Mouse (Mus musculus) kidney, postnatal 14 days (tissue): ENCODE results near the gene Gabbr2.

Source experiments
- DNase-seq: peaks from one replicate; pipeline ENCODE4 v3.0.0; 2022; ENCODE audit warnings: mixed read lengths

Gene Gabbr2

DNA sequence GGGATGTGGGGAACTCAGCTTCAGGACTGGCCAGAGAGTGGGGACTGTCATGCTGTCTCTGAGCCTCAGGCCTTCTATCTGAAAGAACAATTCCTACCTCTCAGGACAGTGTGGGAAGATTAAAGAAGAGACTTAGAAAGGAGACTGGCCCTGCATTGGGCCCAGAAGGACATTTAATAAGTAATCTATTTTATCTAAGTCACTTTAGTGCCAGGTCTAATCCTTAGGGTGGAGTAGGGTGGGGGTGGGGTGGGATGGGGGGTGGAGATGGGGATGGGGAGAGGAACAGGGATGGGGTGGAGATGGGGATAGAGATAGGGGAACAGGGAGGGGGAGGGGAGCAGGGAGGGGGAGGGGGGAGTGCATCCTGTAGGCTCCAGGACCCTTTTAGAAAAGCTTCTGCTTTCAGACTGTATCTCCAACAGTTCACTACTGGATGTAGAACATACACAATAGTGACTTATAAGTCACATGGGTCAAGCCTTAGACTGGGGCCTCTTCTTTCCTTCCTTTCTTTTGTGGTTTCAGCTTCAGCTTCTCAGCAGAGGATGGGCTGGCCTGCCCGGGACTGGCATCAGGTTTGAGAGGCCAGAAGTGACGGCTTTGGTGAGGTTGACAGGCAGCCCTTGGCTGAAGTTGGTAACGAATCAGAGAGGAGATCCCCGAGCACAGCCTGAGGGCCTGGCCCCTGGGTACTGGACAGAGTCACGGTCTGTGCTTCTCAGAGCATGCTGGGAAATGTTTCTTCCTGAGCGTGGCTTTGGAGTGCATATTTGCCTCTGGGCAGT, 237.1 kb downstream of the Gabbr2 start:
- DNase-seq: peak; percentile 8

DNA sequence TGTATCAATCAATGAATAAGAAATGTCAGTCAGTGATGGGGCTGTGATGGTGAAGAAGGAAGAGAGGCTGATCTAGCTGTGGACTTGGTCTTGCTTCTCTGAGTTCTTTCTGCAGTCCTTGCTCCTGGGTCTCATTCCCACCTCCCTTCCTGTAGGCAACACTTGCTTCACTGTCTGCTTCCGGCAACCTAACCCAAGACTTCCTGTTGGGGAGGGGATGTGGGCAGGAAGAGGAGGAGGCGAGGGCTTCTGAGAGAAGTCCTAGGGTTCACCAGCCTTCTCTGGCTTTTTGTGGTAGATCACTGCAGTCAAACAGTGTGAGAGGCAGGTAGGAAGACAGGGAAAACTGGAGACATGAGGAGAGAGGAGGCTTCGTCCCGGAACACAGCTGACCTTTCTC, 239.4 kb downstream of the Gabbr2 start:
- DNase-seq: no peak

DNA sequence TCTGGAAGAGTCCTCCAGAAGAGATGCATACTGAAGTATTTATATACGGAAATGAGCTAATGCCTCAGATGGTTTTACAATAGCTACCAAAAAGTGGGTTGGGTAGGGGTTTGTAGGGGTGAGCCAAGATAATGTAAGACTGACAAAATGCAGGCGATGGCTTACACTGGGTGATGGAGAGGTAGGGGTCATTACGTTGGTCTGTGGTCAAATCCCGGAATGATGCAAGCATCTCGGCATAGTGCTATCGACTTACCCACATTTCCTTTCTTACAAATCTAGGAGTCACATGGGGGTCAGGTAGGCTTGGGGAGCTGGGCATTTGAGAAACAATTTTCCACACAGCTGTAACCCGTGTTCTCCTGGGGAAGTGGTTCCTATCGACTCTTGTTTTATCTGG, 242.7 kb downstream of the Gabbr2 start:
- DNase-seq: no peak

DNA sequence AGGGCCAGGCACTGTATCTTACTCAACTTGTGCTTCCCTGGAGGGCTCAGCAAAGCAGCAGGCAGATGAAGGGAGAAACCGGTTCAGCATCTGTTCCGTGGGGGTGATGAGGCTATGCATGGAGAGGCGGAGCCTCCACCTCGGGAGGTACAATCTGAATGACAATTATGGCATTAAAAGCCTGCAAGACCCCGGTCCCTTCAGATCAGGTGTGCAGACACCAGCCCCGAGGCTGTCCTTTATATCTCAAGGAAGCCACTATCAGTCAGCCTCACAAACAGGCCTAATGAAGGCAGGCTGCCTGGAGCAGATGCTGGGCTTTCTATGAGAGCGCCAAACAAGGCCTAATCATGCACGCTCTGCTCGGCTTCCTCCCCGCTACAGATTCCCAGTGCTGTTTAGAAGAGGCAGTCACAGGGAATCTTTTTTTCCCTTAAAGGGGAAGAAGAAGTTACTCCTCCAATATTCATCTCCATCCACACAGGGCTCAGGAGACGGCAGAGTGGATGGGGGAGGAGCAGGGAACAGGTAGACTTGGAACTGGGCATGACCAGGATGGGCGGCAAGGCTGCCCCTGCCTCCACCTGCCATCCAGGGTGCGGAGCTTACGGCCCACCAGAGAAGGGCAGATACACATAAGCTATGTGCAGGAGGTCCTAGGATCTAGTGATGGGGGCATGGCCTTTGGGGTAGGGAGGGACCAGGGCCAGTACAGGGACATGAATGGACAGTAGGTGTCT, 244.5 kb downstream of the Gabbr2 start:
- DNase-seq: no peak

DNA sequence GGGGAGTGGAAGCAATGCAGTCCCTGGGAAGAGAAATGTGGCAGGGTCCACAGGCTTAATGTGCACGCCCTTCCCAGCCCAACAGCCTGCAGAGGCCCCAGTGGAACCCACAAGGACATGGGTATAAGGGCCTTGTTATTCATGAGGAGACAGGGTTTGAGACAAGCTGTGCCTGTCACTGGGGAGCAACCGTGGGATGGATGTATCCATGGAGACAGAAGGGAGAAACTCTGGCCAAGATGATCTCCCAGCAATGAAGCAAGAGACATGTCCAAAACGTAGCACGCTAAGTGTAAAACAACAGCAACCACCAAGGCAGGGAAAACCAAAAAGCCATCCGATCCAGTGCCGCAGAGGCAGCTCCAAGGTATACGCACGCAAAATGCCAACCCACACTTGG, 246.1 kb downstream of the Gabbr2 start:
- DNase-seq: no peak

DNA sequence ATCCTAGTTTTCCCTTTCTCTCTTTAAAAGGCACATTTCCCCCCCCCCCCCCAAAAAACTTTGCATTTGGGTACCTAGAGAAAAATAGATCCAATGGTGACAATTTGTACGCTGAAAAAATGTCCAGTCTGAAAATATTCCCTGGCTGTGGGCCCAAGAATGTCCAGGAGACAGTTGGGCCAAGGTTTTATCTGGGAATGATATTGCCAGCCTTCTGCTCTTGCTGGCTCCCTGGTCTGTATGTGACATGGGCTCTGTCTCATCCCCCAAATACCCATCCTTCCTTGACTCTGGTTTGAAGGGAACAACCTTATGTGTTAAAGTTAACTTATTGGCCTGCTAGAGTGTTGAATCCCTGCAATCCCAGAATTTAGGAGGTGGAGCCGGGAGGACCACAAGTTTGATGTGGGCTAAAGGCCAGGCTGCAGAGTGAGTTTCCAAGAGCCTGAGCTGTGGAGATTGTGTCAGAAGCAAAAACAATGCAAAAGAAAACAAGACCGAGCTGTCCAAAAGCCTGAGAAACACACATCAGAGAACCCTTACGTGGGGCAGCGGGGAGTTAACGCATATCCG, 247.0 kb downstream of the Gabbr2 start:
- DNase-seq: no peak

DNA sequence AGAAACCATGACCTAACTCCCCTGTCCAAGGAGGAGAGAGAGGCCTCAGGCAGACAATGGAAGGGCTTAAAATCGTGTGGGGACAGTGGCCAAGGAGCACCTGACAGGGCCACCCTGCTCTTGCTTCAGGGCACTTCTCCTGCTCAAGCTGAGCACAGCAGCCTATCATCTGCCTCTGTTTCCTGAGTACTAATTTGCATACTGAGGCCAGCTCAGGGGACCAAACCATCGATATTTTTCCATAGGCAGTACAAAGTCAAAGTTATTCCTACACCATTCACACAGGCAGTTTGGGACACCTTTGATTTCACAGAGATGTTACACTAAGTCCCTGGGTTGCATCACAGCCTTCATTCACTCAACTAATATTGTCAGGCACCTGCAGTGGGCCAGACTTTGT, 249.1 kb downstream of the Gabbr2 start:
- DNase-seq: no peak

DNA sequence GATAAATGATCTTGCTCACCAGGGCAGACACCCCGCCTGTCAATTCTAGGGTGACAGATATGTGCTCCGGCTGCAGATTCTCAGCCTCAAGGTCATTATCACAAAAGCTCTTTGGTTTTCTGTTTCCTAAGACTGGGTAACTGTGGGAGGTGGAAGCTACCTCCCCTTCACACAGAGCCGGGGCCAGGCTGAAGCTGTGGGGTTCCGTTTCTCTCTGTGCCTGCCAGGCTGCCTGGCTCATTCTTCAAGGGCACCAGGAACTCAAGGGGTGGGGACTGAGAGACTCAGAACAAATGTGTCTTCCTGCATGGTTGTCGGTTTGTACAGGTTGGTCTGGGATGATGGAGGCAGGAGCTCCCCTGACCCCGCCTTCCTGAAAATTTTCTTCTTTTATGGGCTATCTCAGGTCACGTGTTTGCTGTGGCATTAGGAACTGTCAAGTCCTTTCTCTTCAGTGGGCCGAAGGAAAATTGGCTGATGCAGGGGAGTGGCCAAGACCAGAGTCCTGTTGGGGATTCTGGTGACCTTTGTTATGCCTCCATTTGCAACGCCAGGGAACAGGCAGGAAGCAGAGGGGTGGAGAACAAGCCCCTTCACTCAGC, 254.7 kb downstream of the Gabbr2 start:
- DNase-seq: no peak

DNA sequence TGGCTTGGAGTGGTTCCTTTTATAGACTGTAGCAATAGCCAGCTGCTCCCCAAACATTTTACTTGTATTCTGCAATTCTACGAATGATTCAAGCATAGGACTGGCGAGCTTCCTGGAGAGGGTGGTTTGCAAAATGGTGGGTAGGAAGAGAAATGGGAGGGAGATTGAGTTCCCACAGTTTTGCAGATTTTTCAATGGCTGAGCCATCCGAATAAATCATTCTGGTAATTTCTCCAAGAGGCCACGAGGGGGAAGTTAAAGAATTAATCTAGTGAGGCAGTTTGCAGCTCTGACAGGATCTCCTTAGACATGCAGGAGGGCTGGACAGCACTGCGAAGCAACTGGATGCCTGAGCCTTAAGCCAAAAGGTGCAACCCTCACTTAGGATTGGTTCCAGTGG, 256.8 kb downstream of the Gabbr2 start:
- peak; percentile 12 for DNase-seq

DNA sequence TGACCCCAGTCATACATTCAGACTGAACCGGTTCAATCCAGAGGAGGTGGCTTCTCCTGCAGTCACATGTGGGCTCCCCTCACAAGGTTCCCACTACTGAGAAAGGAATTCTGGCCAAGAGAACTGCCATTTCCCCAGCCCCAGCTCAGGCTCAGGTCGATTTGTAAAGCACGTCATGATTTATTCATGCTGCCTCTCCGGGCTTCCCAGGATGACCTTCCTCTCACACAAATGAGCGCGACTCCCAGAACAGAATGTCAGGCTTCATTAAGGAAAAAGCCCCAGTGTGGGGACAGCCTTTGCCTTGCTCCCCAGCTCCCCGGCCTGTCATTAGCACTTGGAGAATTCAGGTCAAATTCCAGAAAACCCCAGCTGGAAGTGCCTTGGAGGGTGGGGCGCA, 260.1 kb downstream of the Gabbr2 start:
- DNase-seq: peak; percentile 36

DNA sequence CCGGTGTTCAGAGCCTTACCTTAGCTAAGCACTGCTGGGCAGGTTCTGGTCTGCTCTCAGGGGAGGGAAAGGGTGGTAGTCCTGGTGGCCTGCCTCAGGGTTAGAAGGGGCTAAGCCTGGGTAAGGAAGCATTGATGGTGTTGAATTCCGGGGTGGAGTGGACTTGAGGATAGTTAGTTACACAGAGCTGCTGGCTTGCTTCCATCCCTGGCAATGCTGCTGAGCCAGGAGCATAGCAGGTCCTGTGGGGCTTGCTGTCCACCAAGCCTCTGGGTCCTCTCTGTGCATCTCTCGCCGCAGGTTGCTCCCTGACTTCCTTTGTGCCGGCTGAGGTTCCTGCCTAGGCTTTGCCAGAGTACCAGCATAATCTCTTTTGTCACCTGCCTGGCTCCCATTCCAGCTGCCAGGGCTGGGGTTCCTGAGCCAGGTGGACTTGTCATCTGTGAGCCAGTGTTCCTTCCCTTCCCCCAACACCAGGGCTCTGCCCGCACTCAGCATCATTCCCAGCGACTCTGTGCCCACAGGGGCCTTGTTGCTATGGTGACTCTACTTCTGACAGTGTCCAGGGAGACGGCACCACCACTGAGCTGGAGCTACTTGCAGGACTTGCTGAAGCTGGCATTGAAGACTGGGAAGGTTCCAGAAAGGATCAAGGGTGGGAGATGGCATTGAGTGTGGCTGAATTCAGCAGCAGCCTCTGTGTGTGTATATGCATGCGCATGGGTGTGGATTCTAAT, 262.2 kb downstream of the Gabbr2 start:
- DNase-seq: no peak

DNA sequence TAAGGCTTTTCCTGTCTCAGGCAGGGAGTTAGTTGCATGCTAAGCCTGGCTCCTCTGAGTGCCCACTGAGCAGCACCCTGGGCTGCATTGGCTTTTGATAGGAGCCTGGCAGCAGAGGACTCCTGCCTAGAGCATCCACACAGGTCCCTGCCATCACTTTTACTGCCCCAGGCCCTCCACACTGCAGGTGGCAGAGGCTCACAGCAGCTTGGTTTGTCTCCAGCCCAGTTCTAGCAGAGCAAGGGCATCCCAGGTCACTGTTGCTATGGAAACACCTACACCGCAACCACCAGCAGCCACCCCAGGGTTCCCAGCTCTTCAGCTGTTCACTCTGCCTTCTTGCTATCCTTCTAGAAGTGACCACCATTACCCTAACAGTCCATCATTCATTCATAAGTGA, 263.4 kb downstream of the Gabbr2 start:
- peak; percentile 11 for DNase-seq

DNA sequence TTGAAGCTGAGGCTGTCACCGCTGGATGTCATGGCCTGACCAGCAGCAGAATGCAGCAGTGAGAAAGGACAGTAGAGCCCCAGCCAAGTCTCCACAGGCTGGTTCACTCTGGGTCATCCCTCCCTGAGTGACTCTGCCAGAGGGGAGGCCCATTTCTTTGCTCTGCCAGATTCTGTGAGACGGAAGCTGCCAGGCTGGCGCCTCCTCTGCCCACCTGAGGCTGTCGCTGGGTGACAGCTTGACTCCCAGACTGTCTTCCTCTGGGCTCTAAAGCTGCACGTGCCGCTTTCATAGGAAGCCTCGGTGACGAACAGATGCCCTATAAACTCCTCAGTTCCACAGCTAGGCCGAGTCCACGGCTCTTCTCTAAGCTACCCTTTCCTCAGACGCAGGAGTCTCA, 264.5 kb downstream of the Gabbr2 start:
- DNase-seq: no peak

DNA sequence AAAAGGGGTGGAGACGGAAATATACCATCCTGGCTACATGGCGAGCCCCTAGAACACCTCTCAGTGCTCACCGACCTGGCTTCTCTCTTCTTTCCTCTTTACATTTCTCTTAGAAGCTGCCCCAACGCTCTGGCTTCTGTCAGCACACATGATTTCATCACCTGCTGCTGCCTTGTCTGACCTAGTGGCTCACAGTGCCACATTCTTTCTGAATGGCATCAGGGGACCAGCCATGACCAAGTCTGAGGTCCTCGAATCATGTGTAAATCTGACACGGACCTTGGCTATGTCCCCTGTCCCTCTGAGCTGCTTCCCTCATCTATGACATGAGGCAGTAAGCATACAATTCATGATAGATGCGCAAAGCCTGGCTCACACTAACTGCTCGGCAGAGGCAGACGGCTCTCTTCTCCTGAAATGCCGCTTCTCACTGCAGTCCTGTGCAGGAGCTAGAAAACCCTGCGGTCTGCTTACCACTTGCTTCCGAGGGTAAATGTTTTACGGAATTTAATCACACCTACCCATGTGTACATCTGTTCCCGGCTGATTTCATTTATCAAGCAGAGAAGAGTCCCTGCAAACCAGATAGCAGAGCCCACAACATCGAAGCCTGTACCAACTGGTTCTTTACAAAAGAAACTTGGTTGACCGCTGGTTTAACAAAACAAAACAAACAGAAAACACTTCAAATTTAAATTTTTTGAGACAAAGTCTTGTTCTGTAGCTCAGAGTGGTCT, 270.7 kb downstream of the Gabbr2 start:
- no peak for DNase-seq

DNA sequence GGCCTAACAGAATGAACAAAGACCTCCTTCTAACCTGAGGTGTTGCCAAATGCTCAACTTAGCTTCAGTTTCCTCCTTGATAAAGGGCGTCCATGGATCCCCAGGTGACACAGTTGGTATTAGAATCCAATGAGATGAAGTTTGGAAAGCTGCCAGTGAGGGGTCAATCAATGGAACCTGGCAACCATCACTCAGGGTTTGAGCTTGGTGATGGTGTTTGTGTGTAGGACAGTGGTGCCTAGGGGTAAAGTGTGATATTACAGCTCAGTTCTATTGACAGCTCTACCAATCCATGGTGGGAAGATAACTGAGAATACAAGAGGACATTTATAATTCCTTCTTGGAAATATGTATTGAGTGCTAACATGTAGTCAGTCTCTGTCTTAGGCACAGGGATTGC, 271.6 kb downstream of the Gabbr2 start:
- DNase-seq: no peak

DNA sequence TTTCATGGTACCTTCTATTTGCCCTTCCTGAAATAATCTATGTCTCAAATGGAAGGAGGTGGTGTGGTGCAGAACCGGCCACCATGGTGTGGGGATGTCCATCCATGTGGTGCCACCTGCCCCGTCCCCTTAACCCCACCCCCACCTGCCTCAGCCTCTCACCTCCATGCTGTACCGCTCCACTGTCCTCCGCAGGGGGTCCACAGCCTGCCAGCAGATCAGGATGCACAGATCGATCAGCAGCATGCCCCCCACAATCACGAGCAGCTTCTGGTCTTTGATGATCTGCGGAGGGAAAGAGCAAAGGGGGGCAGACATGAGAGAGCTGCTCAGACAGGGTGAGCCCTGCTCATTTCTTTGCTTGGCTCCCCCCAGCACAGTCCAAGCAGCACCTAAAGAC, 273.0 kb downstream of the Gabbr2 start:
- DNase-seq: no peak

DNA sequence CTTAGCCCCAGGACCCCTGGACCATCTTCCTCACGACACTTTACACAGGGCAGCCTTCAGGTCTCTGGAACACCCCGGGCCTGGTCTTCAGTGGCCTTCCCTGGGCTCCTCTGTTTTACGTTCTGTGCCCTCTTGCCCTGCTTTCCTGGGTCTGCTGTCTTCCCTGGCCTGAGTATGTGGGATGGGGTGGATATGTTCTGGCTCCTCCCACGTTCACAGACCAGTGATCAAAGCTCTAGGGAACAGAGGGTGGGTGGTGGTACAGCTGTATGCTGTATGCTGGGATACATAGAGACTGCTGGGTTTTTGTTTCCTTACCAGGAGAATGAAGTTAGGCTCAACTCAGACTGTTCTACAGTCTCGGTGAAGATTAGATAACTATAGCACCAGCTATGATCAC, 274.5 kb downstream of the Gabbr2 start:
- DNase-seq: no peak

DNA sequence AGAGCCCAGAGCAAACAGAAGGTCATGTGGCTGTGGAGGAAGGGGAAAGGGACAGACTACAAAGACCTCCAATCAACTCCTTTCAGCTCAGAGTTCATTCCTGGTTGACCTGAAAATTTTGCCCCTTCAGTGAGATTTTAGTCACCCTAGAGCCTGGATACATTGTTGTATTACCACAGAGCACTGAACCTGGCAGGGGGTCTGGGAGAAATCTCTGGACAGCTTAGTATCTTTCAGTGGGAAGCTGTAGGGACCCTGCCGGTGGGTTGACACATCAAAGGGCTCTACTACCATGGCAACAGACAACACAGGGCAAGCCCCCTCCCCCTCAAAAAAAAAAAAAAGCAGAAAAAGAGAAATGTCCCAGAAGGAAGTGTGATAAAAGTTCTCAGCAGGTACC, 275.3 kb downstream of the Gabbr2 start:
- no peak for DNase-seq

DNA sequence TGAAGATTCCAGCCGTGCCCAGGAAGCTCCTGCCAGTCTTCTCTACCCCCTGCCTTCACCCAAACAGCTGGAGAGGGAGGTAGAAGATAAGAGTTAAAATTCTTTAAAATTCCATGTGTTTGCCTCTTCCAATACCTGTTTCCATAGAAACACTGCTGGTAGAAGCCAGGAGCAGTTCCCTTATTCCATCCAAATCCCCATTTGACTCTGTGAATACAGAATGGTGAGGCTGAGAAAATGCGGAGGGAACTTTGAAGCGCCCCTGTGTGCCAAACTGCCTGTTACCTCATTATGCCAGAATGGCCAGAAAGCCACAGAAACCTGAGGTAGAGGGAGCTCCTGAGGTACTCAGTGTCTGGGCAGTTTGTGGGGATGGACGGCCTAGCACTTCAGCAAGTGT, 281.1 kb downstream of the Gabbr2 start:
- DNase-seq: no peak

DNA sequence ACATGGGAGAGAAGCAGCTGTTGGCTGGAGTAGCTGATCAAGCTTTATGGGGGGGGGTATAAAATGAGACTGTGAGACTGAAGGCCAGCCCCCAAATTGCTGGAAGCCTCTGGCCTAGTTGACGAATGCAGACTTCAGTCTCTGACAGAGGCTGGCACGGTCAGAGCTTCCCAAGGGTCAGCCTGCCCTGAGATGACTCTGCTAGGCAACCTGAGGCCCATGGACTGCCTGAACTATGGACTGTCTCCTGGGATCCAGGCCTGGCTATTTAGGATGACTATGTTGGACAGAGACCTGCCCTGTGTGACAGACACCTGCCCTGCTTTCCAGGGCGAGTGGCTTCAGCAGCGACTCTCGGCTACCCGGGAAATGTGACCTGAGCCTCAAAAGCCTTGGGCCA, 281.7 kb downstream of the Gabbr2 start:
- no peak for DNase-seq

DNA sequence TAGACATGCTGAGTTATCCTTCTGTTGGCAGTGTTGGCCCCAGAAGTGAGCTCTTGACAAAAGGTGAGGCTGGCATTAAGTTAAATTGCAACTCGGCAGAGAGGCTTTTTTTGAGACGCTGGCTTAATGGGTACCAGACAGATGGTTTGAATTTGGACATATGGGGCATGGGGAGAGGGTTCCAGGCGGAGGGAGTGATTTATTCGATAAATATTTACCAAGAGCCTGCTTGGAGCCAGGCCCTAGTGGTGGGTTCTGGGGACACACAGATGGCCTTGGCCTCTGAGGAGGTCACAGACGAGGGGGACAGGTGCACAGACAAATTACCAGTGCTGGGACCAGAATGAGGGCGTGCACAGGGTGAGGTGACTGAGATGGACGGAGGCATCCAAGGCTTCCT, 282.2 kb downstream of the Gabbr2 start:
- DNase-seq: no peak

DNA sequence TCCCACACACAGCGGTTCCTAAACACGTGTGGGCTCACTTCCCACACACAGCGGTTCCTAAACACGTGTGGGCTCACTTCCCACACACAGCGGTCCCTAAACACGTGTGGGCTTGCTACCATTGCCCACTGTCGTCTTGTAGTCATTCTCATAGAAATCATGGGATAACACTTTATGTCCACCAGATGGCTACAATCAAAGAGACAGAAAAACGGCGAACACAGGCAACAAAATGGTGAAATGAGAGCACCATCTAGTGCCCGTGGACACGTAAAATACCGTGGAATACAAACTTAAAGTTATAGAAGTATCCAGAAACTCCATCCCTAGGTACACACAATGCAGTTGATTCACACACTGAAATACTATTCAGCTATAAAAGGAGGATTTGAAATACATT, 285.9 kb downstream of the Gabbr2 start:
- peak; percentile 9 for DNase-seq
